Mouse (Mus musculus) c-Kit-negative CD71-positive TER-119-positive erythroid progenitor cells, embryonic 14.5 days (primary cell): ENCODE data around the gene Hist1h2be.
A peak's percentile ranks its signal among the peaks of the same experiment; 100 is the strongest.
"Not testable (repeated sequence)": the region's sequence is repeated elsewhere in the genome, so short reads cannot be mapped to it uniquely, and the experiment has no call there.

Source experiments
- DNase-seq: peaks from one replicate; pipeline ENCODE4 v3.0.0-alpha.2; 2013; ENCODE audit warnings: low read depth, low spot score

Hist1h2be gene

GRCm38 (mm10) chr13:23551146-23551834 is 69.6 kb downstream of the Hist1h2be start, which contains the start of gene Hist1h4f:
Gene Hist1h4f (minus strand): TSS chr13:23551648.
- DNase-seq, result peak; percentile 95

GRCm38 (mm10) chr13:23550761-23551145 is 70.2 kb downstream of the Hist1h2be start:
- DNase-seq, result no peak

GRCm38 (mm10) chr13:23546694-23547093 is 74.2 kb downstream of the Hist1h2be start:
- no peak for DNase-seq

- not testable (repeated sequence) for DNase-seq
Observed at GRCm38 (mm10) chr13:23544787-23545120, 76.2 kb downstream of the Hist1h2be start.

DNA sequence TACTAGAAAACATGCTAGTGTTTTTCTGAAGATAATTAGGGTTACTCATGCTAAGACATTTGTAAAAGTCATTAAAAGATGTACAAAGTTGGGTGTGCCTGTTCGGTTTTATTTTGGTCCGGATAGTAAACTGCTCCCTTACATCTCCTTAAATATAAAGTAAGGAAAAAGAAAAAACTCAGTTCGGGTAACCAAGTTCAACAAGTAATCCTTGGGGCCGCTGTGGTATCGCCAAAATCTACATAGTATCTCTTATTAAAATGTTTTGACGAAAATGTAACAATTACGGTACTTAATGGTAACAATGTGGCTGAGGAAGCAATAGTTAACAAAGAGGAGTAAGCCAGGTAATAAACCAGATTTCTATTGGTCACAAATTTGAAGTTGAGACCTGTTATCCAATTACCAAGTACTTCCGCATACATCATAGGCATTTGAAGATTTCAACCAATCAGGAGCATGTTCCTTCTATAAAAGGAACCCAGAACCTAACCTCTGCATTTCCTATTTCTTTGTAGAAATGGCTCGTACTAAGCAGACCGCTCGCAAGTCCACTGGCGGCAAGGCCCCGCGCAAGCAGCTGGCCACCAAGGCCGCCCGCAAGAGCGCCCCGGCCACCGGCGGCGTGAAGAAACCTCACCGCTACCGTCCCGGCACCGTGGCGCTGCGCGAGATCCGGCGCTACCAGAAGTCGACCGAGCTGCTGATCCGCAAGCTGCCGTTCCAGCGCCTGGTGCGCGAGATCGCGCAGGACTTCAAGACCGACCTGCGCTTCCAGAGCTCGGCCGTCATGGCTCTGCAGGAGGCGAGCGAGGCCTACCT is 76.7 kb downstream of the Hist1h2be start, which contains the start of gene Hist1h3f:
Hist1h3f (plus strand) TSS at position 88 of the 822 bp plus-strand sequence.
- DNase-seq, result peak; percentile 93

DNA sequence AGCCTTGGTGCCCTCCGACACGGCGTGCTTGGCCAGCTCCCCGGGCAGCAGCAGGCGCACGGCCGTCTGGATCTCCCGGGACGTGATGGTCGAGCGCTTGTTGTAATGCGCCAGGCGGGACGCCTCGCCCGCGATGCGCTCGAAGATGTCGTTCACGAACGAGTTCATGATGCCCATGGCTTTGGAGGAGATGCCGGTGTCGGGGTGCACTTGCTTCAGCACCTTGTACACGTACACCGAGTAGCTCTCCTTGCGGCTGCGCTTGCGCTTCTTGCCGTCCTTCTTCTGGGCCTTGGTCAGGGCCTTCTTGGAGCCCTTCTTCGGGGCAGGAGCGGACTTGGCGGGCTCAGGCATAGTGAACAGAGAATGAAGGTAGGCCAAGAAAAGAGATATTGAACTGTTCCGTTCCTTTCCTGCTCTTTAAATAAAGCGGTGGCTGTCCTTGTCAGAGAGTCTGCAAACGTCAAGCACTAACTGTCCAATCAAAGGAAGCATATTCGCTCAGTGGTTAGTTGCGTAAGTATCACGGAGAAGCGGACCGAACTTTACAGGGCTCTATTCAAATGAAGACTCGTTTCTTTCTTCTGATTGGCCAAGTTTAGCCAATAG is 77.8 kb downstream of the Hist1h2be start, which contains the start of gene Hist1h2bh:
Hist1h2bh (minus strand) TSS at position 394 of the 609 bp plus-strand sequence.
- DNase-seq, result peak; percentile 90

DNA sequence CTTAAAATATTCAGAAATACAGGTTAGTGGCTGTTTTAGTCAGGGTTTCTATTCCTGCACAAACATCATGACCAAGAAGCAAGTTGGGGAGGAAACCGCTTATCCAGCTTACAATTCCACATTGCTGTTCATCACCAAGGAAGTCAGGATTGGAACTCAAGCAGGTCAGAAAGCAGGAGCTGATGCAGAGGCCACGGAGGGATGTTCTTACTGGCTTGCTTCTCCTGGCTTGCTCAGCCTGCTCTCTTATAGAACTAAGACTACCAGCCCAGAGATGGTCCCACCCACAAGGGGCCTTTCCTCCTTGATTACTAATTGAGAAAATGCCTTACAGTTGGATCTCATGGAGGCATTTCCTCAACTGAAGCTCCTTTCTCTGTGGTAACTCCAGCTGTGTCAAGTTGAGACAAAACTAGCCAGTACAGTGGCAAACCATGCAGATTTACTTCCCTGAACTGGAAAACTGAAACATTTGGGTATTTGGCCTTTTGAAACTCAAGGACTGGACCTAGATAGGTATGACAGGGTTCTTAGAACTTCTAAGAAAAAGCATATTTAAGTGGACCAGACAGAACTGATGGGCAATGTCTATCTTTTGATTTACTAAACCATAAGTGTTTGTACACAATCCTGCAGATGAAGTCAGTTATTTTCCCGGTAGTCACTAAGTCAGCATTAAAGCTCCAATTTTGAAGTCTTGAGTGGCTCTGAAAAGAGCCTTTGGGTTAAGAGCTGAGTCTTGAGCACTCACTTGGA is 78.5 kb downstream of the Hist1h2be start:
- not testable (repeated sequence) for DNase-seq

- DNase-seq, result no peak
Observed at GRCm38 (mm10) chr13:23541497-23541896, 79.4 kb downstream of the Hist1h2be start.

- DNase-seq, result not testable (repeated sequence)
Observed at GRCm38 (mm10) chr13:23539821-23540220, 81.1 kb downstream of the Hist1h2be start.

- no peak for DNase-seq
Observed at GRCm38 (mm10) chr13:23538249-23538648, 82.7 kb downstream of the Hist1h2be start.

GRCm38 (mm10) chr13:23537006-23537710 is 83.8 kb downstream of the Hist1h2be start:
- DNase-seq, result no peak

DNA sequence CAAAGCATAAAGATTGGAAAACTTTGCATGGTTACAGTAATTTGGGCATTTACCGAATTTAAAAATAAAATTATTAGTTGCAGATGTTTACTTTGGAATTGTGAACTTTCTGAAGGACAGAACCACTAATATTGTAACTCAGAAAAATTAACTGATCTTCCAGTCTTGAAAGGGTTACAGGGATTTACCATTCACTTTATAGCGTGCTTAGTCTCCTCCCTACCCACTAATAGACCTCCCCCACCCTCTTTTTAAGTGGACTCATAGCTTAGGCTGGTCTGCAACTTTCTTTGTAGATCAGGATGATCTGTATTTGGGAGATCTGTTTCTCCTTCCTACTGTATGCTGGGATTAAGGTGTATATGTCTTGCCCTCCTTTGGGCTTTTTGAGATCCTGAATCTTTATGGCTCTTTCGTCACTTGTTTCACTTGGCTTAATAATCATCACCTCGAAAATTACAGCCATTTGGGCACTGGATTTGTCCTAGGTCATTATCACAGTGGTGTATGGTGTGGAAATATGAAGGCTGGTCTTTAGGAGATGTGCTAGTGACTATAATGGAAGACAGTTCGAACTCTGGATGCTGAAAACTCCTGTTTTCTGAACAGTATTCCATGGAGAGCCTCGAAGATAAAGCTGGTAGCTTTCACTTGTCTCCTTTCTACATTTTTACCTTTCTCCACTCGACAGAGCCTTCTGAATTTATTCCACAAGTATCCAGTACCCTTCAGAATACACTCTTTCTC is 84.7 kb downstream of the Hist1h2be start:
- DNase-seq, result no peak

GRCm38 (mm10) chr13:23535137-23536075 is 85.5 kb downstream of the Hist1h2be start, which contains the start of gene Hist1h3g:
Gene Hist1h3g (plus strand): TSS chr13:23535422.
- DNase-seq, result peak; percentile 94

- DNase-seq, result no peak
Observed at GRCm38 (mm10) chr13:23534368-23535131, 86.4 kb downstream of the Hist1h2be start.
